Mouse (Mus musculus): ENCODE measurements around the gene Camta1.

DNA sequence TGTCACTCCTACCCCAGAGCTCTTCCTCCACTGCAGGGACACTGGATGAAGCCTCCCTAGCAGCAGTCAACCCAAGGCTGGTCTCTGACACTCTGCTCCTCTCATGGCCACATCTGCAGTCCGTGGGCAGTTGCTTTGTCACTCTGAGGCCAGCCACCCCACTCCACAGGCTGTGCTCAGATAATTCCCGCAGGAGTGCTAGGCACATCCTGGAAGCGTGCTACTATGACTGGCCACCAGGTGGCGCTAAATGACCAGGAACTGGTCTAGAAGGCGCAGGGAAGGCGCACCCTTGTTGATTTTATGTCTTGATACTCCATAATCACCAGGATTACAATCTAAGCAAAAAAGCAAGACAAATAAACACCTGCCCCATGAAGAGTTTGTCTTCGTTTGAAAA, 704.8 kb downstream of the Camta1 start:
- TF ChIP-seq CTCF (IDR thresholded peaks at IDR 0.05; ENCODE audit: borderline replicate concordance, insufficient read depth, low read depth, low read length) (peak; percentile 95), POLR2A (IDR thresholded peaks at IDR 0.05; ENCODE audit: borderline replicate concordance, insufficient read depth, low read length) (no peak)
